Mouse (Mus musculus): Measurements from ENCODE around the gene Clic1. TPM values are rescaled to one million over a fixed set of nuclear protein-coding genes. Genes with fewer than 3 reads are reported as not detected.

The Clic1 gene
- polyA plus RNA-seq, 1 experiment = 509 TPM

- peaks cover 17% of the 10 kb centered on the region for H3K36me3 ChIP-seq (ENCODE audit: control insufficient read depth, insufficient read depth)
- H3K79me2 ChIP-seq (ENCODE audit: control insufficient read depth, insufficient read depth) = no peaks in the 10 kb centered on the region
- no peak overlapping the region for H3ac ChIP-seq (ENCODE audit: control insufficient read depth, insufficient read length, low read depth)
- H3K79me3 ChIP-seq (ENCODE audit: low read depth) = no peaks in the 10 kb centered on the region
- no peak for TF ChIP-seq USF1 (IDR thresholded peaks at IDR 0.05; ENCODE audit: low read depth)
- TF ChIP-seq MAX (IDR thresholded peaks at IDR 0.05) = no peak
- TF ChIP-seq CTCF (IDR thresholded peaks at IDR 0.05; ENCODE audit: control insufficient read depth, insufficient read depth, insufficient read length) = no peak
- TF ChIP-seq FOSL1 (IDR thresholded peaks at IDR 0.05; ENCODE audit: insufficient read depth, low read length, poor library complexity, severe bottlenecking) = no peak
- TF ChIP-seq MYOD1 (IDR thresholded peaks at IDR 0.05; ENCODE audit: control insufficient read depth, insufficient read length, low read depth) = no peak
- no peak for TF ChIP-seq CEBPB (IDR thresholded peaks at IDR 0.05; ENCODE audit: low read depth)
- H3K27me3 ChIP-seq (ENCODE audit: control insufficient read depth, insufficient read depth, insufficient read length) = no peaks in the 10 kb centered on the region
- H3K4me3 ChIP-seq (ENCODE audit: insufficient read depth, poor library complexity, severe bottlenecking) = no peak overlapping the region
These were observed 14.7 kb downstream of the Clic1 start for GRCm38 (mm10) chr17:35064378-35064877.

- Histone ChIP-seq H3K79me2 (ENCODE audit: control insufficient read depth, insufficient read depth) (no peaks in the 10 kb centered on the region), H3K36me3 (ENCODE audit: control insufficient read depth, insufficient read depth) (peaks cover 16% of the 10 kb centered on the region), H3K79me3 (ENCODE audit: low read depth) (no peaks in the 10 kb centered on the region), H3K4me3 (ENCODE audit: insufficient read depth, poor library complexity, severe bottlenecking) (no peak within 1 kb of the TSS), H3K27me3 (ENCODE audit: control insufficient read depth, insufficient read depth, insufficient read length) (no peaks in the 10 kb centered on the region), H3ac (ENCODE audit: control insufficient read depth, insufficient read length, low read depth) (no peak within 1 kb of the TSS)
- TF ChIP-seq MYOD1 (IDR thresholded peaks at IDR 0.05; ENCODE audit: control insufficient read depth, insufficient read length, low read depth) (no peak), FOSL1 (IDR thresholded peaks at IDR 0.05; ENCODE audit: insufficient read depth, low read length, poor library complexity, severe bottlenecking) (no peak), MAX (IDR thresholded peaks at IDR 0.05) (no peak)
These were observed 15.5 kb downstream of the Clic1 start, which contains the start of gene Ly6g6c for GRCm38 (mm10) chr17:35064951-35065947. Gene Ly6g6c (plus strand): TSS chr17:35065388.

GRCm38 (mm10) chr17:35066084-35066483, 16.3 kb downstream of the Clic1 start, which contains the start of gene Mpig6b:
Gene Mpig6b (minus strand): TSS chr17:35066184.
- no peak within 1 kb of the TSS for H3K4me3 ChIP-seq (ENCODE audit: insufficient read depth, poor library complexity, severe bottlenecking)
- no peaks in the 10 kb centered on the region for H3K79me2 ChIP-seq (ENCODE audit: control insufficient read depth, insufficient read depth)
- H3K36me3 ChIP-seq (ENCODE audit: control insufficient read depth, insufficient read depth) = peaks cover 7% of the 10 kb centered on the region
- no peak within 1 kb of the TSS for H3ac ChIP-seq (ENCODE audit: control insufficient read depth, insufficient read length, low read depth)
- H3K27me3 ChIP-seq (ENCODE audit: control insufficient read depth, insufficient read depth, insufficient read length) = peaks cover 3% of the 10 kb centered on the region
- TF ChIP-seq MYOD1 (IDR thresholded peaks at IDR 0.05; ENCODE audit: control insufficient read depth, insufficient read length, low read depth) (no peak), CTCF (IDR thresholded peaks at IDR 0.05; ENCODE audit: control insufficient read depth, insufficient read depth, insufficient read length) (no peak), USF1 (IDR thresholded peaks at IDR 0.05; ENCODE audit: low read depth) (no peak), MAX (IDR thresholded peaks at IDR 0.05) (no peak), MYOG (IDR thresholded peaks at IDR 0.05; ENCODE audit: control insufficient read depth, extremely low read depth, insufficient read length) (no peak)
- no peaks in the 10 kb centered on the region for H3K79me3 ChIP-seq (ENCODE audit: low read depth)

- TF ChIP-seq USF1 (IDR thresholded peaks at IDR 0.05; ENCODE audit: low read depth) (no peak), MAX (IDR thresholded peaks at IDR 0.05) (no peak), MYOG (IDR thresholded peaks at IDR 0.05; ENCODE audit: control insufficient read depth, extremely low read depth, insufficient read length) (no peak), MYOD1 (IDR thresholded peaks at IDR 0.05; ENCODE audit: control insufficient read depth, insufficient read length, low read depth) (no peak), CTCF (IDR thresholded peaks at IDR 0.05; ENCODE audit: control insufficient read depth, insufficient read depth, insufficient read length) (no peak), CEBPB (IDR thresholded peaks at IDR 0.05; ENCODE audit: low read depth) (no peak), FOSL1 (IDR thresholded peaks at IDR 0.05; ENCODE audit: insufficient read depth, low read length, poor library complexity, severe bottlenecking) (no peak)
- no peak overlapping the region for H3ac ChIP-seq (ENCODE audit: control insufficient read depth, insufficient read length, low read depth)
- H3K27me3 ChIP-seq (ENCODE audit: control insufficient read depth, insufficient read depth, insufficient read length) = peaks cover 3% of the 10 kb centered on the region
- H3K79me3 ChIP-seq (ENCODE audit: low read depth) = no peaks in the 10 kb centered on the region
- no peaks in the 10 kb centered on the region for H3K36me3 ChIP-seq (ENCODE audit: control insufficient read depth, insufficient read depth)
- H3K4me3 ChIP-seq (ENCODE audit: insufficient read depth, poor library complexity, severe bottlenecking) = no peak overlapping the region
- H3K79me2 ChIP-seq (ENCODE audit: control insufficient read depth, insufficient read depth) = no peaks in the 10 kb centered on the region
These were observed 18.6 kb downstream of the Clic1 start for GRCm38 (mm10) chr17:35068213-35068914.

GRCm38 (mm10) chr17:35070556-35071229, 20.9 kb downstream of the Clic1 start:
- Histone ChIP-seq H3K4me3 (ENCODE audit: insufficient read depth, poor library complexity, severe bottlenecking) (no peak overlapping the region), H3K27me3 (ENCODE audit: control insufficient read depth, insufficient read depth, insufficient read length) (peaks cover 3% of the 10 kb centered on the region), H3K79me2 (ENCODE audit: control insufficient read depth, insufficient read depth) (no peaks in the 10 kb centered on the region), H3K79me3 (ENCODE audit: low read depth) (no peaks in the 10 kb centered on the region), H3ac (ENCODE audit: control insufficient read depth, insufficient read length, low read depth) (no peak overlapping the region), H3K36me3 (ENCODE audit: control insufficient read depth, insufficient read depth) (no peaks in the 10 kb centered on the region)
- TF ChIP-seq MYOG (IDR thresholded peaks at IDR 0.05; ENCODE audit: control insufficient read depth, extremely low read depth, insufficient read length) (no peak), CTCF (IDR thresholded peaks at IDR 0.05; ENCODE audit: control insufficient read depth, insufficient read depth, insufficient read length) (no peak), FOSL1 (IDR thresholded peaks at IDR 0.05; ENCODE audit: insufficient read depth, low read length, poor library complexity, severe bottlenecking) (no peak), USF1 (IDR thresholded peaks at IDR 0.05; ENCODE audit: low read depth) (no peak), MYOD1 (IDR thresholded peaks at IDR 0.05; ENCODE audit: control insufficient read depth, insufficient read length, low read depth) (no peak), MAX (IDR thresholded peaks at IDR 0.05) (no peak), CEBPB (IDR thresholded peaks at IDR 0.05; ENCODE audit: low read depth) (no peak)

Data from C2C12 (cell line).